Mouse (Mus musculus): ENCODE measurements at regions not wholly inside any gene's neighbourhood (a gene's known extent, or its start where the extent isn't known, plus 50 kb on each side); places are given as distances from the start of the nearest gene placed in this dataset.
A peak's percentile ranks its signal among the peaks of the same experiment; 100 is the strongest.

- WGBS: 72% methylated on average over 13 of the region's 13 CpGs
- ATAC-seq: no peak
- H3K36me3 ChIP-seq (ENCODE audit: control insufficient read depth, insufficient read depth): no peaks in the 10 kb centered on the region
- no peak overlapping the region for H3K4me2 ChIP-seq (ENCODE audit: low read length)
- no peak overlapping the region for H3K27ac ChIP-seq (ENCODE audit: low read length)
- H3K9me3 ChIP-seq (ENCODE audit: control insufficient read depth, low read length): no peaks in the 10 kb centered on the region
- H3K4me1 ChIP-seq (replicated peaks; ENCODE audit: control insufficient read depth, insufficient read depth, low read length): 0 out of 2 replicates have a peak, but pooled peaks cover 5% of the 10 kb centered on the region
- H3K9ac ChIP-seq (replicated peaks; ENCODE audit: low read depth, low read length): no peak overlapping the region
- H3K27me3 ChIP-seq (replicated peaks; ENCODE audit: control insufficient read depth, insufficient read depth, low read length): no peaks in the 10 kb centered on the region
- H3K4me3 ChIP-seq (replicated peaks; ENCODE audit: low read length): no peak overlapping the region
Measured at GRCm38 (mm10) chr5:74879098-74880047, 165.2 kb downstream of the Chic2 start.

- H3K9me3 ChIP-seq (ENCODE audit: control insufficient read depth, low read length): no peaks in the 10 kb centered on the region
- H3K9ac ChIP-seq (replicated peaks; ENCODE audit: low read depth, low read length): no peak overlapping the region
- no peak overlapping the region for H3K27ac ChIP-seq (ENCODE audit: low read length)
- H3K4me1 ChIP-seq (replicated peaks; ENCODE audit: control insufficient read depth, insufficient read depth, low read length): 0 out of 2 replicates have a peak, but pooled peaks cover 5% of the 10 kb centered on the region
- ATAC-seq: 0 out of 2 replicates have a peak, but pooled peaks have one; percentile 33
- no peaks in the 10 kb centered on the region for H3K36me3 ChIP-seq (ENCODE audit: control insufficient read depth, insufficient read depth)
- no peak overlapping the region for H3K4me2 ChIP-seq (ENCODE audit: low read length)
- H3K27me3 ChIP-seq (replicated peaks; ENCODE audit: control insufficient read depth, insufficient read depth, low read length): no peaks in the 10 kb centered on the region
- no peak overlapping the region for H3K4me3 ChIP-seq (replicated peaks; ENCODE audit: low read length)
- WGBS: 32% methylated on average over 5 of the region's 5 CpGs
Measured at GRCm38 (mm10) chr5:74877595-74877994, 167.0 kb downstream of the Chic2 start.

- no peak overlapping the region for H3K4me2 ChIP-seq (ENCODE audit: low read length)
- WGBS: 64% methylated on average over 6 of the region's 6 CpGs
- no peak overlapping the region for H3K27ac ChIP-seq (ENCODE audit: low read length)
- H3K36me3 ChIP-seq (ENCODE audit: control insufficient read depth, insufficient read depth): no peaks in the 10 kb centered on the region
- 0 out of 2 replicates have a peak, but pooled peaks cover 5% of the 10 kb centered on the region for H3K4me1 ChIP-seq (replicated peaks; ENCODE audit: control insufficient read depth, insufficient read depth, low read length)
- H3K27me3 ChIP-seq (replicated peaks; ENCODE audit: control insufficient read depth, insufficient read depth, low read length): no peaks in the 10 kb centered on the region
- no peak overlapping the region for H3K9ac ChIP-seq (replicated peaks; ENCODE audit: low read depth, low read length)
- ATAC-seq: no peak
- no peak overlapping the region for H3K4me3 ChIP-seq (replicated peaks; ENCODE audit: low read length)
- no peaks in the 10 kb centered on the region for H3K9me3 ChIP-seq (ENCODE audit: control insufficient read depth, low read length)
Measured at GRCm38 (mm10) chr5:74877185-74877584, 167.4 kb downstream of the Chic2 start.

GRCm38 (mm10) chr5:74874691-74875090, 169.9 kb downstream of the Chic2 start:
- H3K9ac ChIP-seq (replicated peaks; ENCODE audit: low read depth, low read length): no peak overlapping the region
- 0 out of 2 replicates have a peak, but pooled peaks cover 5% of the 10 kb centered on the region for H3K4me1 ChIP-seq (replicated peaks; ENCODE audit: control insufficient read depth, insufficient read depth, low read length)
- H3K27me3 ChIP-seq (replicated peaks; ENCODE audit: control insufficient read depth, insufficient read depth, low read length): no peaks in the 10 kb centered on the region
- WGBS: 72% methylated on average over 6 of the region's 6 CpGs
- no peak overlapping the region for H3K4me2 ChIP-seq (ENCODE audit: low read length)
- no peak overlapping the region for H3K4me3 ChIP-seq (replicated peaks; ENCODE audit: low read length)
- no peaks in the 10 kb centered on the region for H3K9me3 ChIP-seq (ENCODE audit: control insufficient read depth, low read length)
- H3K27ac ChIP-seq (ENCODE audit: low read length): no peak overlapping the region
- no peaks in the 10 kb centered on the region for H3K36me3 ChIP-seq (ENCODE audit: control insufficient read depth, insufficient read depth)
- no peak for ATAC-seq

- Histone ChIP-seq H3K27me3 (replicated peaks; ENCODE audit: control insufficient read depth, insufficient read depth, low read length) (no peaks in the 10 kb centered on the region), H3K36me3 (ENCODE audit: control insufficient read depth, insufficient read depth) (no peaks in the 10 kb centered on the region), H3K4me3 (replicated peaks; ENCODE audit: low read length) (no peak overlapping the region), H3K9me3 (ENCODE audit: control insufficient read depth, low read length) (no peaks in the 10 kb centered on the region), H3K4me1 (replicated peaks; ENCODE audit: control insufficient read depth, insufficient read depth, low read length) (no peaks in the 10 kb centered on the region), H3K9ac (replicated peaks; ENCODE audit: low read depth, low read length) (no peak overlapping the region), H3K4me2 (ENCODE audit: low read length) (no peak overlapping the region), H3K27ac (ENCODE audit: low read length) (no peak overlapping the region)
- 82% methylated on average over 12 of the region's 12 CpGs for WGBS
- ATAC-seq: no peak
Measured at GRCm38 (mm10) chr5:74870615-74871014, 167.9 kb upstream of the Lnx1 start.

- 85% methylated on average over 11 of the region's 11 CpGs for WGBS
- no peaks in the 10 kb centered on the region for H3K27me3 ChIP-seq (replicated peaks; ENCODE audit: control insufficient read depth, insufficient read depth, low read length)
- no peak for ATAC-seq
- H3K4me2 ChIP-seq (ENCODE audit: low read length): no peak overlapping the region
- H3K4me3 ChIP-seq (replicated peaks; ENCODE audit: low read length): no peak overlapping the region
- no peak overlapping the region for H3K27ac ChIP-seq (ENCODE audit: low read length)
- no peaks in the 10 kb centered on the region for H3K36me3 ChIP-seq (ENCODE audit: control insufficient read depth, insufficient read depth)
- no peak overlapping the region for H3K9ac ChIP-seq (replicated peaks; ENCODE audit: low read depth, low read length)
- no peaks in the 10 kb centered on the region for H3K4me1 ChIP-seq (replicated peaks; ENCODE audit: control insufficient read depth, insufficient read depth, low read length)
- H3K9me3 ChIP-seq (ENCODE audit: control insufficient read depth, low read length): no peaks in the 10 kb centered on the region
Measured at GRCm38 (mm10) chr5:74867113-74867785, 164.5 kb upstream of the Lnx1 start.

- H3K36me3 ChIP-seq (ENCODE audit: control insufficient read depth, insufficient read depth): no peaks in the 10 kb centered on the region
- H3K4me1 ChIP-seq (replicated peaks; ENCODE audit: control insufficient read depth, insufficient read depth, low read length): no peaks in the 10 kb centered on the region
- H3K4me2 ChIP-seq (ENCODE audit: low read length): no peak overlapping the region
- H3K4me3 ChIP-seq (replicated peaks; ENCODE audit: low read length): no peak overlapping the region
- no peak overlapping the region for H3K9ac ChIP-seq (replicated peaks; ENCODE audit: low read depth, low read length)
- no peak overlapping the region for H3K27ac ChIP-seq (ENCODE audit: low read length)
- no peaks in the 10 kb centered on the region for H3K27me3 ChIP-seq (replicated peaks; ENCODE audit: control insufficient read depth, insufficient read depth, low read length)
- WGBS: 86% methylated on average over 7 of the region's 7 CpGs
- ATAC-seq: no peak
- no peaks in the 10 kb centered on the region for H3K9me3 ChIP-seq (ENCODE audit: control insufficient read depth, low read length)
Measured at GRCm38 (mm10) chr5:74866697-74867096, 164.0 kb upstream of the Lnx1 start.

- WGBS: 92% methylated on average over 9 of the region's 9 CpGs
- Histone ChIP-seq H3K9ac (replicated peaks; ENCODE audit: low read depth, low read length) (no peak overlapping the region), H3K4me1 (replicated peaks; ENCODE audit: control insufficient read depth, insufficient read depth, low read length) (no peaks in the 10 kb centered on the region), H3K4me3 (replicated peaks; ENCODE audit: low read length) (no peak overlapping the region), H3K27ac (ENCODE audit: low read length) (no peak overlapping the region), H3K4me2 (ENCODE audit: low read length) (no peak overlapping the region), H3K27me3 (replicated peaks; ENCODE audit: control insufficient read depth, insufficient read depth, low read length) (no peaks in the 10 kb centered on the region), H3K36me3 (ENCODE audit: control insufficient read depth, insufficient read depth) (no peaks in the 10 kb centered on the region), H3K9me3 (ENCODE audit: control insufficient read depth, low read length) (no peaks in the 10 kb centered on the region)
- no peak for ATAC-seq
Measured at GRCm38 (mm10) chr5:74865446-74865845, 162.7 kb upstream of the Lnx1 start.

GRCm38 (mm10) chr5:74864540-74865157, 161.9 kb upstream of the Lnx1 start:
- Histone ChIP-seq H3K9me3 (ENCODE audit: control insufficient read depth, low read length) (no peaks in the 10 kb centered on the region), H3K4me1 (replicated peaks; ENCODE audit: control insufficient read depth, insufficient read depth, low read length) (no peaks in the 10 kb centered on the region), H3K36me3 (ENCODE audit: control insufficient read depth, insufficient read depth) (no peaks in the 10 kb centered on the region), H3K9ac (replicated peaks; ENCODE audit: low read depth, low read length) (no peak overlapping the region), H3K27ac (ENCODE audit: low read length) (no peak overlapping the region), H3K27me3 (replicated peaks; ENCODE audit: control insufficient read depth, insufficient read depth, low read length) (no peaks in the 10 kb centered on the region), H3K4me2 (ENCODE audit: low read length) (no peak overlapping the region), H3K4me3 (replicated peaks; ENCODE audit: low read length) (no peak overlapping the region)
- no peak for ATAC-seq
- WGBS: 86% methylated on average over 6 of the region's 6 CpGs

Data from forebrain, embryonic 16.5 days (tissue).